In the genomic region with DNA sequence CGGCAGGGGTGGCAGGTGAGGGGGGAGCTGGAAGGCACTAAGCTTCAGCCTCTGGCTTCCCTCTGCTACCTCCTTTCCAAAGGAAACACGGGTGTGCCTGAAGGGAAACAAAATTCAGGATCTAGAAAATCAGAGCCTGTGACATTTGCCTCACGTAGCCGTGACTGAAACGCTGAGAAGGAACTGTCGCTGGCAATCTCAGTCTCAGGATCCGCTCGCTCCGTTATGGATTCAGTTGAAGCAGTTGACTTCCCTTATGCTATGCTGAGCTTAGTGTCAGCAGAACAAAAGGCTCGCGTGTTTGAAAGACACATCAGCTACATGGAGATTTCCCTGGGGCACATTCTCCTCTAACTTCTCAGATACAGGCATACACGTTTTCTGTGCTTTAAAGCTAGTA, we compare ENCODE assay signal across 17 mouse cellular contexts. TPM values are rescaled to one million over a fixed set of nuclear protein-coding genes. Genes with fewer than 3 reads are reported as not detected.
DNase-seq lines count a peak whose midpoint lies in the region; ATAC-seq and TF ChIP-seq lines count a peak whose summit lies in the region.
"Had no signal": no experiment of that assay in that cellular context is flagged by ENCODE, and none has a peak within 500 bp of the region (broad histone marks: within the 10 kb centered on the region; RNA-seq: fewer than 3 reads in every experiment).

No protein-coding gene starts in this region.

- no peak overlapping the region for H3K4me2 ChIP-seq in forebrain, embryonic 13.5 days
- H3K4me2 ChIP-seq in lung, embryonic 14.5 days: 0 out of 2 replicates have a peak overlapping the region, but pooled peaks have one; percentile 26
- peak overlapping the region; percentile 35 for H3K4me2 ChIP-seq in embryonic facial prominence, embryonic 14.5 days (ENCODE audit: low read depth, low read length)
- H3K4me2 ChIP-seq in limb, embryonic 13.5 days (replicated peaks): peak overlapping the region; percentile 34
- H3K4me2 ChIP-seq in intestine, embryonic 15.5 days (replicated peaks): no peak overlapping the region
- H3K4me2 ChIP-seq: neural tube, embryonic 13.5 days had no signal

- H3K9ac ChIP-seq in forebrain, embryonic 13.5 days: peak overlapping the region; percentile 9; the same call in 1 of the 2 replicates
- no peak overlapping the region for H3K9ac ChIP-seq in lung, embryonic 14.5 days
- no peak overlapping the region for H3K9ac ChIP-seq in embryonic facial prominence, embryonic 14.5 days (ENCODE audit: low read depth, low read length)
- H3K9ac ChIP-seq in limb, embryonic 13.5 days: no peak overlapping the region
- no peak overlapping the region for H3K9ac ChIP-seq in intestine, embryonic 15.5 days
- H3K9ac ChIP-seq: neural tube, embryonic 13.5 days had no signal

- TF ChIP-seq POLR2A in lung, adult 2 months (IDR thresholded peaks at IDR 0.05; ENCODE audit: borderline replicate concordance, extremely low read depth, low read depth, low read length): no peak

- H3K27ac ChIP-seq in forebrain, embryonic 13.5 days: no peak overlapping the region
- no peak overlapping the region for H3K27ac ChIP-seq in forebrain, embryonic 10.5 days
- no peak overlapping the region for H3K27ac ChIP-seq in lung, embryonic 14.5 days (ENCODE audit: low read depth)
- no peak overlapping the region for H3K27ac ChIP-seq in embryonic facial prominence, embryonic 14.5 days (replicated peaks; ENCODE audit: low read depth, low read length)
- no peak overlapping the region for H3K27ac ChIP-seq in limb, embryonic 13.5 days
- H3K27ac ChIP-seq in intestine, embryonic 15.5 days: no peak overlapping the region
- H3K27ac ChIP-seq: gastrocnemius, adult 2 months; neural tube, embryonic 13.5 days had no signal

- DNase-seq in forebrain, embryonic 10.5 days (ENCODE audit: extremely low spot score, low spot score): no peak
- DNase-seq in lung, embryonic 14.5 days: peak; percentile 10
- no peak for DNase-seq in lung, adult 2 months
- DNase-seq in embryonic facial prominence, embryonic 14.5 days (ENCODE audit: low spot score): peak; percentile 33
- DNase-seq in cerebellum, adult 18-20 months: no peak
- DNase-seq: adrenal gland, adult 8-10 months; cerebellum, adult 11-12 months; cerebellum, postnatal 36 days; gastrocnemius, adult 2 months; kidney, adult 8-10 months; kidney, postnatal 36 days; layer of hippocampus, adult 9-11 months had no signal

- H3K9me3 ChIP-seq in forebrain, embryonic 13.5 days (replicated peaks): no peaks in the 10 kb centered on the region; the same call in 1 of the 2 replicates
- peaks cover 7% of the 10 kb centered on the region; the same call in 1 of the 2 replicates for H3K9me3 ChIP-seq in forebrain, embryonic 10.5 days
- no peaks in the 10 kb centered on the region for H3K9me3 ChIP-seq in lung, embryonic 14.5 days (ENCODE audit: low read depth, low read length)
- 0 out of 2 replicates have a peak, but pooled peaks cover 2% of the 10 kb centered on the region for H3K9me3 ChIP-seq in embryonic facial prominence, embryonic 14.5 days (ENCODE audit: control insufficient read depth, low read length)
- no peaks in the 10 kb centered on the region for H3K9me3 ChIP-seq in limb, embryonic 13.5 days
- H3K9me3 ChIP-seq in intestine, embryonic 15.5 days: no peaks in the 10 kb centered on the region
- H3K9me3 ChIP-seq: neural tube, embryonic 13.5 days had no signal

- no peak for ATAC-seq in forebrain, embryonic 13.5 days
- no peak for ATAC-seq in lung, embryonic 14.5 days (ENCODE audit: insufficient read depth)
- ATAC-seq in embryonic facial prominence, embryonic 14.5 days (ENCODE audit: low read depth): no peak
- no peak for ATAC-seq in limb, embryonic 13.5 days (ENCODE audit: low FRiP score, low read depth)
- ATAC-seq in intestine, embryonic 15.5 days: no peak

- H3K4me1 ChIP-seq in forebrain, embryonic 13.5 days: no peaks in the 10 kb centered on the region
- no peaks in the 10 kb centered on the region for H3K4me1 ChIP-seq in forebrain, embryonic 10.5 days
- no peaks in the 10 kb centered on the region for H3K4me1 ChIP-seq in lung, embryonic 14.5 days (ENCODE audit: insufficient read depth)
- H3K4me1 ChIP-seq in lung, adult 2 months (ENCODE audit: control insufficient read depth, insufficient read depth, low read length): no peaks in the 10 kb centered on the region
- no peaks in the 10 kb centered on the region; the same call in 1 of the 2 replicates for H3K4me1 ChIP-seq in embryonic facial prominence, embryonic 14.5 days (ENCODE audit: control insufficient read depth, insufficient read depth, low read length)
- H3K4me1 ChIP-seq in limb, embryonic 13.5 days: peaks cover 12% of the 10 kb centered on the region; the same call in 1 of the 2 replicates
- H3K4me1 ChIP-seq in intestine, embryonic 15.5 days (replicated peaks): no peaks in the 10 kb centered on the region

- no peak overlapping the region for H3K4me3 ChIP-seq in forebrain, embryonic 13.5 days
- no peak overlapping the region for H3K4me3 ChIP-seq in forebrain, embryonic 10.5 days
- H3K4me3 ChIP-seq in lung, embryonic 14.5 days (ENCODE audit: low read depth, low read length): no peak overlapping the region
- no peak overlapping the region for H3K4me3 ChIP-seq in lung, adult 2 months (replicated peaks; ENCODE audit: extremely low read depth, low read depth, low read length)
- no peak overlapping the region for H3K4me3 ChIP-seq in embryonic facial prominence, embryonic 14.5 days (ENCODE audit: low read depth, low read length)
- H3K4me3 ChIP-seq in limb, embryonic 13.5 days: no peak overlapping the region
- no peak overlapping the region for H3K4me3 ChIP-seq in intestine, embryonic 15.5 days (replicated peaks)
- H3K4me3 ChIP-seq: gastrocnemius, adult 2 months; neural tube, embryonic 13.5 days had no signal

- no peaks in the 10 kb centered on the region for H3K36me3 ChIP-seq in forebrain, embryonic 13.5 days (ENCODE audit: poor library complexity, severe bottlenecking)
- no peaks in the 10 kb centered on the region for H3K36me3 ChIP-seq in forebrain, embryonic 10.5 days (replicated peaks)
- no peaks in the 10 kb centered on the region for H3K36me3 ChIP-seq in lung, embryonic 14.5 days (ENCODE audit: insufficient read depth)
- H3K36me3 ChIP-seq in embryonic facial prominence, embryonic 14.5 days (ENCODE audit: control insufficient read depth, insufficient read depth, low read length): no peaks in the 10 kb centered on the region
- no peaks in the 10 kb centered on the region for H3K36me3 ChIP-seq in limb, embryonic 13.5 days
- no peaks in the 10 kb centered on the region for H3K36me3 ChIP-seq in intestine, embryonic 15.5 days
- H3K36me3 ChIP-seq: neural tube, embryonic 13.5 days had no signal

- 75% methylated on average over 12 of the region's 12 CpGs for WGBS in forebrain, embryonic 13.5 days
- WGBS in forebrain, embryonic 10.5 days: 76% methylated on average over 12 of the region's 12 CpGs
- WGBS in lung, embryonic 14.5 days: 63% methylated on average over 12 of the region's 12 CpGs
- 56% methylated on average over 12 of the region's 12 CpGs for WGBS in lung, adult 2 months
- 37% methylated on average over 12 of the region's 12 CpGs for WGBS in embryonic facial prominence, embryonic 14.5 days
- WGBS in limb, embryonic 13.5 days: 61% methylated on average over 12 of the region's 12 CpGs
- 76% methylated on average over 12 of the region's 12 CpGs for WGBS in intestine, embryonic 15.5 days

- no peaks in the 10 kb centered on the region for H3K27me3 ChIP-seq in forebrain, embryonic 13.5 days
- no peaks in the 10 kb centered on the region for H3K27me3 ChIP-seq in forebrain, embryonic 10.5 days (ENCODE audit: poor library complexity, severe bottlenecking)
- no peaks in the 10 kb centered on the region for H3K27me3 ChIP-seq in lung, embryonic 14.5 days (ENCODE audit: insufficient read depth, low read length)
- no peaks in the 10 kb centered on the region for H3K27me3 ChIP-seq in embryonic facial prominence, embryonic 14.5 days (replicated peaks; ENCODE audit: control insufficient read depth, insufficient read depth, low read length)
- H3K27me3 ChIP-seq in limb, embryonic 13.5 days: no peaks in the 10 kb centered on the region
- H3K27me3 ChIP-seq in intestine, embryonic 15.5 days (replicated peaks): no peaks in the 10 kb centered on the region
- H3K27me3 ChIP-seq: CH12.LX; neural tube, embryonic 13.5 days had no signal

- TF ChIP-seq CTCF in lung, embryonic 14.5 days (IDR thresholded peaks at IDR 0.05; ENCODE audit: low read depth): no peak
- no peak for TF ChIP-seq CTCF in lung, adult 2 months (IDR thresholded peaks at IDR 0.05; ENCODE audit: insufficient read depth, low read length)

RNA-seq across cellular contexts. Expression of a gene that starts 14.6 kb away (rescaled TPM):
- 2.2 and 2.8 TPM in 2 replicates for polyA plus RNA-seq in forebrain, embryonic 13.5 days (2015; fragmentation: Nextera tagmentation; extraction: Ambion mirVana)
- 2.3 and 2.4 TPM in 2 replicates for polyA plus RNA-seq in forebrain, embryonic 10.5 days (2016; fragmentation: Nextera tagmentation; extraction: Ambion mirVana)
- 15.8 and 17.0 TPM in 2 replicates for polyA plus RNA-seq in lung, embryonic 14.5 days (2014; fragmentation: Nextera tagmentation; extraction: Ambion mirVana)
- polyA plus RNA-seq in lung, adult 2 months (2012; rRNA removed): 0.07 TPM in 2 replicates
- 14.3 and 16.2 TPM in 2 replicates for polyA plus RNA-seq in embryonic facial prominence, embryonic 14.5 days (2014; fragmentation: Nextera tagmentation; extraction: Ambion mirVana)
- 21.9 and 25.0 TPM in 2 replicates for polyA plus RNA-seq in limb, embryonic 13.5 days (2015; fragmentation: Nextera tagmentation; extraction: Ambion mirVana)
- 1.9 TPM in 2 replicates for polyA plus RNA-seq in intestine, embryonic 15.5 days (2015; fragmentation: Nextera tagmentation; extraction: Ambion mirVana)

Comparison
In these comparisons a context has a peak if more than half of its experiments do, and no peak if none do; other contexts are left out.
1. DNase-seq: peak in lung, embryonic 14.5 days (single experiment) and embryonic facial prominence, embryonic 14.5 days (single experiment); none in forebrain, embryonic 10.5 days (single experiment), lung, adult 2 months (single experiment) and cerebellum, adult 18-20 months (0 of 2).
2. H3K4me2 ChIP-seq: peak in lung, embryonic 14.5 days (single experiment), embryonic facial prominence, embryonic 14.5 days (single experiment) and limb, embryonic 13.5 days (single experiment); none in forebrain, embryonic 13.5 days (single experiment) and intestine, embryonic 15.5 days (single experiment).